Mouse (Mus musculus) small intestine, adult 2 months (tissue): ENCODE data around the gene Slc47a1. TPM values are rescaled to one million over a fixed set of nuclear protein-coding genes. Genes with fewer than 3 reads are reported as not detected.
A peak's percentile ranks its signal among the peaks of the same experiment; 100 is the strongest.

Source experiments
- H3K27ac ChIP-seq: fragments of 200-500 bp; 2 replicates; pipeline ENCODE4 v1.5.1; 2012; ENCODE audit warnings: low read depth, low read length, control low read depth, inconsistent platforms; ENCODE audit not compliant: insufficient read depth
- H3K27me3 ChIP-seq: fragments of 200-500 bp; 2 replicates; pipeline ENCODE4 v1.6.1; 2012; ENCODE audit warnings: mild to moderate bottlenecking, moderate library complexity, low read length, inconsistent platforms; ENCODE audit not compliant: control insufficient read depth, insufficient read depth
- H3K36me3 ChIP-seq: fragments of 200-500 bp; 2 replicates; pipeline ENCODE4 v1.6.1; 2012; ENCODE audit warnings: mild to moderate bottlenecking, low read length, control low read depth, inconsistent platforms; ENCODE audit not compliant: control insufficient read depth, insufficient read depth
- H3K4me1 ChIP-seq: fragments of 200-500 bp; 2 replicates; pipeline ENCODE4 v1.6.1; 2012; ENCODE audit warnings: low read length, inconsistent platforms, mixed read lengths; ENCODE audit not compliant: control insufficient read depth, insufficient read depth, insufficient read length
- H3K4me3 ChIP-seq: fragments of 200-500 bp; 2 replicates; pipeline ENCODE4 v1.5.1; 2012; ENCODE audit warnings: low read depth, mild to moderate bottlenecking, control low read depth, inconsistent platforms, low read length, moderate library complexity
- CTCF ChIP-seq: fragments of 200-500 bp; IDR thresholded peaks from 2 replicates; pipeline ENCODE4 v1.5.1; 2012; ENCODE audit warnings: low read depth, mild to moderate bottlenecking, control low read depth, inconsistent platforms, low read length, moderate library complexity, mixed read lengths; ENCODE audit not compliant: insufficient replicate concordance, insufficient read length; ENCODE audit errors: extremely low read depth
- POLR2A ChIP-seq: fragments of 200-500 bp; IDR thresholded peaks from 2 replicates; pipeline ENCODE4 v1.6.1; 2012; ENCODE audit warnings: low read depth, mild to moderate bottlenecking, control low read depth, inconsistent platforms, low read length, moderate library complexity
- WGBS: fragments of 180-500 bp; shearing (Covaris S2); methylation state at CpG from one replicate; pipeline ENCODE4 v1.1.7; 2018; 5-methylcytosine and 5-hydroxymethylcytosine counted together
- polyA plus RNA-seq: library from polyadenylated mRNA; depleted of rRNA; stranded (reverse); fragments of >200 nt; gene quantifications from 2 replicates; pipeline ENCODE4 v1.2.3, GENCODE M21; 2012

Gene Slc47a1
- polyA plus RNA-seq, 1 experiment = 25.8 TPM

GRCm38 (mm10) chr11:61411809-61412208 is 33.7 kb upstream of the Slc47a1 start:
- Histone ChIP-seq H3K27ac (no peak overlapping the region), H3K27me3 (no peaks in the 10 kb centered on the region), H3K36me3 (no peaks in the 10 kb centered on the region), H3K4me3 (no peak overlapping the region), H3K4me1 (no peaks in the 10 kb centered on the region)
- no peak for TF ChIP-seq CTCF
- TF ChIP-seq POLR2A = no peak
- 37% methylated on average over 7 of the region's 7 CpGs for WGBS

GRCm38 (mm10) chr11:61411221-61411620 is 33.1 kb upstream of the Slc47a1 start:
- 49% methylated on average over 11 of the region's 11 CpGs for WGBS
- Histone ChIP-seq H3K27ac (no peak overlapping the region), H3K36me3 (no peaks in the 10 kb centered on the region), H3K4me3 (no peak overlapping the region), H3K4me1 (no peaks in the 10 kb centered on the region), H3K27me3 (no peaks in the 10 kb centered on the region; the same call in 1 of the 2 replicates)
- no peak for TF ChIP-seq CTCF
- TF ChIP-seq POLR2A = no peak

- 0% methylated on average over 1 of the region's 1 CpGs for WGBS
- TF ChIP-seq POLR2A (no peak), CTCF (peak; percentile 93; the same call in 1 of the 2 replicates)
- H3K27ac ChIP-seq = no peak overlapping the region
- no peaks in the 10 kb centered on the region for H3K36me3 ChIP-seq
- no peaks in the 10 kb centered on the region for H3K4me1 ChIP-seq
- H3K4me3 ChIP-seq = no peak overlapping the region
- no peaks in the 10 kb centered on the region; the same call in 1 of the 2 replicates for H3K27me3 ChIP-seq
Observed at GRCm38 (mm10) chr11:61410129-61410528, 32.0 kb upstream of the Slc47a1 start.

GRCm38 (mm10) chr11:61409051-61409450 is 30.9 kb upstream of the Slc47a1 start:
- Histone ChIP-seq H3K4me3 (no peak overlapping the region), H3K36me3 (no peaks in the 10 kb centered on the region), H3K27ac (no peak overlapping the region), H3K4me1 (no peaks in the 10 kb centered on the region), H3K27me3 (no peaks in the 10 kb centered on the region; the same call in 1 of the 2 replicates)
- TF ChIP-seq POLR2A (no peak), CTCF (no peak)
- WGBS = 23% methylated on average over 3 of the region's 3 CpGs

- TF ChIP-seq POLR2A = peak; percentile 14; the same call in 1 of the 2 replicates
- no peak for TF ChIP-seq CTCF
- WGBS = under 1% methylated on average over 64 of the region's 64 CpGs
- Histone ChIP-seq H3K4me3 (peak overlapping the region; percentile 83), H3K4me1 (no peaks in the 10 kb centered on the region), H3K27ac (peak overlapping the region; percentile 98), H3K36me3 (no peaks in the 10 kb centered on the region), H3K27me3 (no peaks in the 10 kb centered on the region; the same call in 1 of the 2 replicates)
Observed at GRCm38 (mm10) chr11:61408184-61409027, 30.3 kb upstream of the Slc47a1 start.

- no peaks in the 10 kb centered on the region; the same call in 1 of the 2 replicates for H3K27me3 ChIP-seq
- peak overlapping the region; percentile 98 for H3K27ac ChIP-seq
- 2% methylated on average over 39 of the region's 39 CpGs for WGBS
Observed at GRCm38 (mm10) chr11:61407638-61408183, 29.6 kb upstream of the Slc47a1 start.

GRCm38 (mm10) chr11:61401794-61402193 is 23.6 kb upstream of the Slc47a1 start:
- Histone ChIP-seq H3K36me3 (no peaks in the 10 kb centered on the region), H3K4me3 (no peak overlapping the region), H3K4me1 (no peaks in the 10 kb centered on the region), H3K27ac (no peak overlapping the region), H3K27me3 (no peaks in the 10 kb centered on the region; the same call in 1 of the 2 replicates)
- 86% methylated on average over 4 of the region's 4 CpGs for WGBS
- TF ChIP-seq POLR2A (no peak), CTCF (no peak)

More at GRCm38 (mm10) chr11:61407638-61408183, 29.6 kb upstream of the Slc47a1 start:
- Histone ChIP-seq H3K4me1 (no peaks in the 10 kb centered on the region), H3K4me3 (peak overlapping the region; percentile 83), H3K36me3 (no peaks in the 10 kb centered on the region)
- TF ChIP-seq CTCF (peak; percentile 44; the same call in 1 of the 2 replicates), POLR2A (0 out of 2 replicates have a peak, but pooled peaks have one; percentile 18)
